Mouse (Mus musculus): ENCODE data around the gene Atxn7l2. TPM values are rescaled to one million over a fixed set of nuclear protein-coding genes. Genes with fewer than 3 reads are reported as not detected.

The Atxn7l2 gene
- polyA plus RNA-seq, 1 experiment from 2014 or later, result 3.4 TPM

GRCm38 (mm10) chr3:108220661-108221060, 9.9 kb upstream of the Atxn7l2 start:
- ATAC-seq, result no peak
- H3K36me3 ChIP-seq (ENCODE audit: control insufficient read depth, insufficient read depth), result no peaks in the 10 kb centered on the region
- no peak overlapping the region for H3K27ac ChIP-seq (ENCODE audit: low read depth, low read length)
- no peak overlapping the region for H3K4me2 ChIP-seq (replicated peaks; ENCODE audit: low read depth)
- TF ChIP-seq CTCF (IDR thresholded peaks at IDR 0.05; ENCODE audit: low read depth), result no peak
- H3K27me3 ChIP-seq (replicated peaks; ENCODE audit: control insufficient read depth, insufficient read depth, low read length), result peaks cover 15% of the 10 kb centered on the region
- no peaks in the 10 kb centered on the region for H3K9me3 ChIP-seq (ENCODE audit: control insufficient read depth)
- H3K9ac ChIP-seq (ENCODE audit: low read depth, low read length), result no peak overlapping the region
- no peak overlapping the region for H3K4me3 ChIP-seq (ENCODE audit: low read depth, low read length)
- H3K4me1 ChIP-seq (replicated peaks; ENCODE audit: control insufficient read depth, insufficient read depth, low read length), result no peaks in the 10 kb centered on the region
- WGBS, result 81% methylated on average over 3 of the region's 3 CpGs

- H3K4me3 ChIP-seq (ENCODE audit: low read depth, low read length), result no peak overlapping the region
- ATAC-seq, result no peak
- WGBS, result 6% methylated on average over 5 of the region's 5 CpGs
- H3K27ac ChIP-seq (ENCODE audit: low read depth, low read length), result no peak overlapping the region
- no peaks in the 10 kb centered on the region for H3K36me3 ChIP-seq (ENCODE audit: control insufficient read depth, insufficient read depth)
- H3K4me2 ChIP-seq (replicated peaks; ENCODE audit: low read depth), result no peak overlapping the region
- H3K9me3 ChIP-seq (ENCODE audit: control insufficient read depth), result no peaks in the 10 kb centered on the region
- 0 out of 2 replicates have a peak, but pooled peaks cover 3% of the 10 kb centered on the region for H3K27me3 ChIP-seq (replicated peaks; ENCODE audit: control insufficient read depth, insufficient read depth, low read length)
- TF ChIP-seq CTCF (IDR thresholded peaks at IDR 0.05; ENCODE audit: low read depth), result no peak
- H3K4me1 ChIP-seq (replicated peaks; ENCODE audit: control insufficient read depth, insufficient read depth, low read length), result peaks cover under 1% of the 10 kb centered on the region
- H3K9ac ChIP-seq (ENCODE audit: low read depth, low read length), result no peak overlapping the region
Measured at GRCm38 (mm10) chr3:108214734-108215133, 4.0 kb upstream of the Atxn7l2 start.

GRCm38 (mm10) chr3:108212406-108212805, 1.7 kb upstream of the Atxn7l2 start:
- TF ChIP-seq CTCF (IDR thresholded peaks at IDR 0.05; ENCODE audit: low read depth), result peak; percentile 32
- no peak for ATAC-seq

GRCm38 (mm10) chr3:108211845-108212244, 1.1 kb upstream of the Atxn7l2 start:
- peaks cover 7% of the 10 kb centered on the region; the same call in 1 of the 2 replicates for H3K36me3 ChIP-seq (ENCODE audit: control insufficient read depth, insufficient read depth)
- no peak overlapping the region for H3K9ac ChIP-seq (ENCODE audit: low read depth, low read length)
- no peak for TF ChIP-seq CTCF (IDR thresholded peaks at IDR 0.05; ENCODE audit: low read depth)
- H3K9me3 ChIP-seq (ENCODE audit: control insufficient read depth), result no peaks in the 10 kb centered on the region
- H3K27me3 ChIP-seq (replicated peaks; ENCODE audit: control insufficient read depth, insufficient read depth, low read length), result 0 out of 2 replicates have a peak, but pooled peaks cover 3% of the 10 kb centered on the region
- peaks cover 5% of the 10 kb centered on the region for H3K4me1 ChIP-seq (replicated peaks; ENCODE audit: control insufficient read depth, insufficient read depth, low read length)
- WGBS, result 84% methylated on average over 6 of the region's 6 CpGs
- no peak overlapping the region for H3K4me2 ChIP-seq (replicated peaks; ENCODE audit: low read depth)
- no peak overlapping the region for H3K27ac ChIP-seq (ENCODE audit: low read depth, low read length)
- no peak overlapping the region for H3K4me3 ChIP-seq (ENCODE audit: low read depth, low read length)
- no peak for ATAC-seq

More at GRCm38 (mm10) chr3:108212406-108212805, 1.7 kb upstream of the Atxn7l2 start:
- peaks cover 5% of the 10 kb centered on the region for H3K4me1 ChIP-seq (replicated peaks; ENCODE audit: control insufficient read depth, insufficient read depth, low read length)
- no peak overlapping the region for H3K4me3 ChIP-seq (ENCODE audit: low read depth, low read length)
- no peaks in the 10 kb centered on the region for H3K9me3 ChIP-seq (ENCODE audit: control insufficient read depth)
- 64% methylated on average over 8 of the region's 8 CpGs for WGBS
- H3K4me2 ChIP-seq (replicated peaks; ENCODE audit: low read depth), result no peak overlapping the region
- no peak overlapping the region for H3K27ac ChIP-seq (ENCODE audit: low read depth, low read length)
- peaks cover 7% of the 10 kb centered on the region; the same call in 1 of the 2 replicates for H3K36me3 ChIP-seq (ENCODE audit: control insufficient read depth, insufficient read depth)
- 0 out of 2 replicates have a peak, but pooled peaks cover 3% of the 10 kb centered on the region for H3K27me3 ChIP-seq (replicated peaks; ENCODE audit: control insufficient read depth, insufficient read depth, low read length)
- no peak overlapping the region for H3K9ac ChIP-seq (ENCODE audit: low read depth, low read length)

- no peaks in the 10 kb centered on the region for H3K9me3 ChIP-seq (ENCODE audit: control insufficient read depth)
- peak overlapping the region; percentile 75 for H3K9ac ChIP-seq (ENCODE audit: low read depth, low read length)
- H3K27me3 ChIP-seq (replicated peaks; ENCODE audit: control insufficient read depth, insufficient read depth, low read length), result 0 out of 2 replicates have a peak, but pooled peaks cover 3% of the 10 kb centered on the region
- WGBS, result under 1% methylated on average over 61 of the region's 72 CpGs
- 0 out of 2 replicates have a peak, but pooled peaks have one; percentile 15 for TF ChIP-seq CTCF (IDR thresholded peaks at IDR 0.05; ENCODE audit: low read depth)
- peaks cover 5% of the 10 kb centered on the region for H3K4me1 ChIP-seq (replicated peaks; ENCODE audit: control insufficient read depth, insufficient read depth, low read length)
- H3K4me3 ChIP-seq (ENCODE audit: low read depth, low read length), result peak overlapping the region; percentile 73
- H3K27ac ChIP-seq (ENCODE audit: low read depth, low read length), result peak overlapping the region; percentile 80
- H3K36me3 ChIP-seq (ENCODE audit: control insufficient read depth, insufficient read depth), result peaks cover 21% of the 10 kb centered on the region
- peak overlapping the region; percentile 95 for H3K4me2 ChIP-seq (replicated peaks; ENCODE audit: low read depth)
- ATAC-seq, result peak; percentile 92
Measured at GRCm38 (mm10) chr3:108209946-108210770, 576 bp downstream of the Atxn7l2 start.

GRCm38 (mm10) chr3:108209536-108209935, 1.2 kb downstream of the Atxn7l2 start:
- WGBS, result 7% methylated on average over 8 of the region's 8 CpGs
- no peak overlapping the region for H3K27ac ChIP-seq (ENCODE audit: low read depth, low read length)
- peaks cover 22% of the 10 kb centered on the region for H3K36me3 ChIP-seq (ENCODE audit: control insufficient read depth, insufficient read depth)
- no peak for ATAC-seq
- H3K4me1 ChIP-seq (replicated peaks; ENCODE audit: control insufficient read depth, insufficient read depth, low read length), result peaks cover 5% of the 10 kb centered on the region
- H3K27me3 ChIP-seq (replicated peaks; ENCODE audit: control insufficient read depth, insufficient read depth, low read length), result 0 out of 2 replicates have a peak, but pooled peaks cover 3% of the 10 kb centered on the region
- peak overlapping the region; percentile 73 for H3K4me3 ChIP-seq (ENCODE audit: low read depth, low read length)
- H3K9me3 ChIP-seq (ENCODE audit: control insufficient read depth), result no peaks in the 10 kb centered on the region
- peak overlapping the region; percentile 95 for H3K4me2 ChIP-seq (replicated peaks; ENCODE audit: low read depth)
- TF ChIP-seq CTCF (IDR thresholded peaks at IDR 0.05; ENCODE audit: low read depth), result no peak
- H3K9ac ChIP-seq (ENCODE audit: low read depth, low read length), result peak overlapping the region; percentile 75; the same call in 1 of the 2 replicates
